Mouse (Mus musculus) liver (tissue): ENCODE results near the gene Fam163a.

Source experiments
- DNase-seq: peaks from one replicate; pipeline ENCODE4 v3.0.0-alpha.2; 2020; ENCODE audit warnings: mixed read lengths

The Fam163a gene

DNA sequence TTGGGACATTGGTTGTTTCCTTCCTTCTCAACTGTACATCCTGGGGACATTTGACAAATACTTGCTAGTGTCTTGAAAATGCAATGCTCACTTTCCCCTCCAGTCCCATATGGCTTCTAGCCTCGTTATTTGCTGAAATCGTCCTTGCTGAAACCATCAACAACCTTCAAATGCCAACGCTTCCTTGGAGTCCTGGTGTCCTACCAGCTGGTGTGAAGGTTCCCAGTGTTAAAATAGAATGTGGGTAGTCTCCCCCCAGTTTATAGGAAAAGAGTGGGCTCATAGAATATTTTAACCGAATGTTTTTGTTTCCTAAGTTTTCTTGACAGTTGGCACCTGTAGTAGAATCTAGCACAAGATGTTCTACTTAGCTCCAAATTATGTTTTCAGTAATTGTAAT is 7.2 kb downstream of the Fam163a start:
- no peak for DNase-seq

DNA sequence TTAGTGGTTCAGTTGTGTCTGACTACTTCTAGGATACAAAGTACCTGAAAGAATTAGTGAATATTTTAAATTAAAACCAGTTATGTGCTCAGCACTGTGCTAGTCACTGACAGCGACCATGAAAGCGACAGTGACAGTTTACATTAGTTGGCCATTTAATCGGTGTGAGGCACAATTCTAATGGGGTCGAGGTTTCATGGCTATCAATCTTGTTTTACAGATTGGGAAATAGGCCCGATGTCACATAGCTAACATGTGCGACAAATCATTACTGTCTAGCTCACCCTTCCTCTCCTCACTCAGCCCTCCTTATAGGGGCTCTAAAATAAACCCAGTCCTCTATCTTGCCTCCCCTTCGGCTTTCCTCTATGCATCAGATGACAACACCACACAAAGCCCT is 11.5 kb downstream of the Fam163a start:
- no peak for DNase-seq

DNA sequence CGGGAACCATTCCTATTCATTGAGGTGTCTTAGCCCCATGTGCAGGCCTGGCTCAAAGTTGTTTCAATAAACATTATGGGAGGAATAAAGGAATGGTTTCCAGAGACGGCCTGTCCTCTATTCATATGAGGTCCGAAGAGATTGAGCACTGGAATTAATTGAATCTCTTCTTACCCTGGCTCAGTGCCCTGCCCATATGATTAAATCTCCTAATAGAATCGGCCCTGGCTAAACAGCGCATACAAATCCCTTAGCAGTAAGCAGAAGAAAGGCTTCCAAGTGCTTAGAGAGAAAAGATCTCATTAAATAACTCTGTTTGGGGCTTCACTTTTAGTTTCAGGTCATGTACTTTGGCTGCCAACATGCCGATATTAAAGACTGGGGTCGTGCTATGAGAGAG is 12.0 kb downstream of the Fam163a start:
- DNase-seq, result no peak

DNA sequence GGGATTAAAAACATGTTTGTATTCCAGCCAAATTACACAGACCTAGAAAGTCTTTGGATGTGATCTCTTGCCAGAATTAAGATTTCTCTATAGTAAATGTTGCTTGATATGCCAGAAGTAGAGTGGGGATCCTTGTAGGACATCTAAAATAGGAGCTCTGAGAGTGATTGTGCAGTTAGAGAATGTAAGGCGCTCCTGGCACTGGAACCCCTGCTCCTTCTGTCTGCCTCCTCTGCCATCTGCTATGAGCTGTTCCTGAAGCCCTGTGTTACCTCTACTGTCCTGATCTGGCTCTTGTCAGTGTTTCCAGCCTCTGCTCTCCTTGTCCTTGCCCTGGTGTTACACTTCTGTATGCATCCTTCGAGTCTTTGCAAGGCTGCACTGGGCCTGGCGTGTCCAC is 18.2 kb downstream of the Fam163a start:
- DNase-seq, result no peak

DNA sequence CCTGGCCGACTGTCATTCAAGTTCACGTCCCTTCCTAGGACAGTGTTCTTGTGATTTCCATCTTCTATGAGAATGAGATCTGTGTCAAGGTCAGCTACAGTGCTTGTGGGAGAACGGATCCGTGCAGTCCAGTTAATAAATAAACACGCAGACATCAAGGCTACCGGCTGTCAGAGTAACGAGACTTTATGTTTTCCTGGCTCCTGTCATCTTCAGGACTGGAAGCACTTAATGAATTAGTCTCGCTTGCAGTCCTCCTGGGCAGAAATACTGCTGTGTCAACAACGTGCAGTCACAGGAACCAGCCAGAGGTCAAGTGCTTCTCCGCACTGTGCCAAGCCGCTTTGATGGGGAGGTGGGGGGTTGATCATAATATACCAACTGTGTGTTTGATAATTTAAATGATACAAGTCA is 20.7 kb downstream of the Fam163a start:
- no peak for DNase-seq

- no peak for DNase-seq
Measured at GRCm38 (mm10) chr1:156183176-156183958, 21.5 kb downstream of the Fam163a start.

DNA sequence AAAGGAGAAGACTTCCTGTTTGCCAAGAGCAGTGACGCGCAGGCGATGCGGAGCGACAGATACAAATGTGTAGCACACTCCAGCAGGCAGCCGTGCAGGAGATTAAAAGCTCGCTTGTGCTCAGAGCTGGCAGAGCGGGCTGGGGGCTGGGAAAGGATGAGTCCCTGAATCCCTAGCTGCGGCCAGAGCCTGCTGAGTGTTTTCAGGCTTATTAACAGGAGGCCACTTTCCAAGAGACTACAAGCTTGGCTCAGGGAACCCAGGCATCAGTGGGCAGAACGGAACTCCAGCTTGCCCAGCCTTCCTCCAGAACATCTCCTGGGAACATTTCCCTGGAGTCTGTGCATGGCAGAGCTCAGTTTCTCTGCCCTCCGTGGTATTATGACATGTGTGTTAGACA is 25.0 kb downstream of the Fam163a start:
- peak; percentile 30 for DNase-seq

DNA sequence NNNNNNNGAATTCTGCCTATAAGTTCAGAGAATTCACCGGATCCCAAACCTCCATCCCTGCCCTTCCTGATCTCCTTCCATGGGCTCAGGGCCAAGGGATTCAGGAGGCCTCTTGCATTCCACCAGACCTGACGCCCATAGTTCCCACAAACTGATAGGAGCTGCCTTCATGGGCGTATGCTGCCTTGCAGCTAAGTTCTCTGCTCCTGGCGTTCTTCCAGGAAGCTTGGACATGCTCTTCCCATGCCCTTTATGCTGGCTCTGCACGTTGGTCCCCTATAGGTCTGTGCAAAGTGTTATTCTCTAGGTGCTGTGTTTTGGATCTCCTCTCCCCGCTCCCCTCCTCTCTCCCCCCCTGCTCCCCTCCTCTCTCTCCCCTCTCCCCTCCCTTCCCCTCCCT is 36.1 kb downstream of the Fam163a start:
- DNase-seq, result no peak

DNA sequence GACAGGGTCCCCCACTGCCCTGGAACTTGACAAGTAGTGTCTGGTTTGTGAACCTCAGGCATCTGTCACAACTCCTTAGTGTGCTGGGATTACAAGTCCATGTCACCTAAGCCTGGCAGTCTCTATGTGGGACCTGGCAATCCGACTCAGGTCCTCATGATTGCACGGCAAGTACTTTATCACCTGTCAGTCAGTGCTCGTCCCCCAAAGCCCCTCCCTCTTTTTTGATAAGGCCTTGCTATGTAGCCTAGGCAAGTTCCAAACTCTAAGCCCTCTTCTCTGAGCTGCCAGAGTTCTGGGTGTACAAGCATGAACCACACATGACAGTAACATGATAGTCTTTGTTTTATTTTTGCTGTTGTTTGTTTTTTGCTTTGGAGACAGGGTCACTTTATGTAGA is 88.1 kb downstream of the Fam163a start:
- DNase-seq, result no peak

DNA sequence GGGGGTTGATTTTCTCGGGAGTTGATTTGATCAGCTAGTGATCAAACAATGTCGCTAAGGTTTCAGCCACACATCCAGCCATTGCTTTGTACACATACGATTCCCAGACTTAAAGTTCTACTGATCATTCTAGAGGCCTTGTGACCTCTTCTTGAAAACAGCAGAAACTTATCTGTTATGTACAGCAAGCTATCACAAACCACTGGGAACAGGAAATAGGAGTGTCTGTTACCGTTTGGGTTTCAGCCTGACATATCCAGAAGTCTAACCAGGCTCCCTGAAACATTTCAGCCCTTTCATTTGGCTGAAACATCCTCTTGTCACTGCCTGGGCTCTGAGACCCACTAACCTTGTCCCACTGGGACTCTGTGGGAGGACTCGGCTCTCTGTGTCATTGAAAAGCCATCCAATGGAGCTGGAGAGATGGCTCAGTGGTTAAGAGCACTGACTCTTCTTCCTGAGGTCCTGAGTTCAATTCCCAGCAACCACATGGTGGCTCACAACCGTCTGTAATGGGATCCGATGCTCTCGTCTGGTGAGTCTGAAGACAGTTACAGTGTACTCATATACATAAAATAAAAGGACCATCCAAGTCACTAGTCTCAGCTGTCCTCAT is 90.8 kb downstream of the Fam163a start:
- DNase-seq, result no peak

- no peak for DNase-seq
Measured at GRCm38 (mm10) chr1:156112142-156112541, 92.7 kb downstream of the Fam163a start.

GRCm38 (mm10) chr1:156111728-156112127 is 93.1 kb downstream of the Fam163a start:
- no peak for DNase-seq

- no peak for DNase-seq
Measured at GRCm38 (mm10) chr1:156111090-156111489, 93.7 kb downstream of the Fam163a start.

DNA sequence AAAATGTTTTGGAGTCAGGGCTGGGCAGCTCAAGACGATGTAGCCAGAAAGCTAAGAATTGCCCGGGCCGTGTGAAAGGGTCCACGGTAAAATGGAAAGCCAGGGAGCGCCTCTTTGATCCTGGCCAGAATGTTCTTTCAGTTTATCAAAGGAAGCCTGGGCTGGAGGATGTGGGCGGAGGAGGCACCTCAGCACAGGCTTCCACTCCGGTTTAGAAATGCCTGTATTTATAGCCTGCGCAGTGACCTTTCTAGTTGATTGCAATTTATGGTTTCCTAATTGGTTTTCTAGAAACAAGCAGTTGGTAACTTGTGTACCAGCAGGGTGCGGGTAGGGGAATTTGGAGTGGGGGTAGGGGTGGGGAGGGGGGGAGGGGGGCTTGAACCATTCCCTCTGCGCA is 96.4 kb downstream of the Fam163a start:
- no peak for DNase-seq

GRCm38 (mm10) chr1:156107424-156107823 is 97.4 kb downstream of the Fam163a start:
- DNase-seq, result no peak

DNA sequence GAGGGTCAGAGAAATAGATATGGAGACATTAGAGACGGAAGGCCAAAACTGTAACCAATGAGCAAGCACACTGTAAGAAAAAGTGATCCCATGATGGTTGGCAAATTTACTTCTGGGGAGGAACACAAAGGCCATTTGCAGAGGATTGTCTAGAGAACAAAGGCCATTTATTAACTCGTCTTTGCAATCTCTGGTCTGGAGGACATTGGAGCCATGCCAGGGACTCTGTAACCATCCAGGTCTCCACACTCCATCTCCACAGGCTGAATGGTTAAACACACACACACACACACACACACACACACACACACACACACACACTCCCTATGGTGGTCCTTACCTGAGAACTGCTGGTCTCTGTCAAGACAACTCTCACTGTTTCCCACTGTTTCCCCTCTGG is 99.4 kb downstream of the Fam163a start:
- DNase-seq, result no peak

DNA sequence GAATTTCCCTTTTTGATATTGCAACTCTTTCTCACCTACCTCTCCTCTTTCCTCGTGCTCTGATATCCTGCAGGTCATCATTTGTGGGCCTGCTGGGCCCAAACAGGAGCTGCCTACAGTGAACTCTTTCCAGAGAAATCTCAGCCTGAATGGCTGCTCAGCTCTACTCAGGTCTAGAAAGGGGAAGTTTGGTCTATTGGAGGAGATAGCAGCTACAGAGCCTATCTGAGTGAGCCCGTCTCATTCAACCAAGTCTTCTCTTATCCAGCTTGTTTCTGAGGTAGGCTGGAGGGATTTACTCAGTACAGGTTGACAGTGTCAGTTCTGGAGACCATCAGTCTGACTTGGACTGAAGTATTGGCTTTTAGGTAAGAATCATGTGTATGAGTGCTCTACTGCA is 101.1 kb downstream of the Fam163a start:
- DNase-seq, result no peak

DNA sequence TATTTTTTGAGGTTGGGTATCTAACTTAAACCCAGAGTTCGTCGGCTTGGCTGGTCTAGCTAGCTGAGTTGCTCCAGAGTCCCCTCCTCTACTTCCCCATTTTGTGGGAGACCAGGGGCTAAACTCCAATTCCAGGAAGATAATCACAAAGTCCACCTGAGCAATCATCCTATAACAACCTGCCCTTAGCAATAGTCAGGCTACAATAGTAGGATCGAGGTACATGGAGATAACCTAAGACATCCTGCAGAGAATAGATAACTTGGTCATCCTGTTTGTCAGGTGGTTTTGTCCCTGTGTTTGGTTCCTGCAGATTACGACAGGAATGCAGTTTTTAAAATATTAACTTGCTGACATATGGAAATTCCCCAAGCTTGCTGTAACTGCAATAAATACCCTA is 113.0 kb downstream of the Fam163a start:
- no peak for DNase-seq

- DNase-seq, result no peak
Measured at GRCm38 (mm10) chr1:156090042-156090441, 114.8 kb downstream of the Fam163a start.

GRCm38 (mm10) chr1:156089561-156089960 is 115.3 kb downstream of the Fam163a start:
- DNase-seq, result peak; percentile 72

DNA sequence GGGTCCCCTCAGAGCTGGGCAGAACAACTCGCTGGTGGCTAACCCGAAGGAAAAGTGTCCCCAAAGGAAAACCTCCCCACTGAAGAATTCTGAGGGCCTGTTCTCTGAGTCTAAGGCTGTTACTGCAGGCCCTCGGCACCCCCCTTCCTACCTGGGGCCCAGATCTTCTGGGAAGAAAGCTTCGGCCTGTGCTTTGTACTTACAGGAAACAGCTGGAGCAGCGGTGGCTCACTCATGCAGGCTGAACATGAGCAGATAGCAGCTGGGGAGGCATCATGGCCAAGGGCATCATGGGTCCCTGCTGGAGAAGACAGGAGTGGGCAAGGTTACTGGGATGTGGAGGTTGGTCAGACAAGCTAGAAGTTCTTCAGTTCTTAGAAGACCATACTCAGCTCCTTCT is 117.2 kb downstream of the Fam163a start:
- no peak for DNase-seq

DNA sequence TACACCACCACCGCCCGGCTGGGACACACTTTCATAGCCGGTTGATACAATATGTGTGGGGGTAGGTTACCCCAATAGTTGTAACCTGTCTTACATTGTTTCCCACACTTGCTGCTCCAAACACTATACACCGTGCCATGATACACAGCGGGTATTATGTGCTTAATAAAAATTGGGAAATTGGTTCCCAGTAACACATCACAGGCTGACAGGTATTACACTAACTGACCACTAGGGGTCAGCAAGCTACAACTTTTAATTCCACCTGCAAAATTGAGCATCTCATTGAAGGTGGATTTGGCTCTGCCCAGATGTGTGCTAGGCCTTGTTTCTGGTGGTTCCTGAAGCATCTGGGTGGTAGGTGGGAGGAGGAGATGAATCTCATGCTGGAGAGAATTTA is 119.1 kb downstream of the Fam163a start:
- DNase-seq, result no peak

GRCm38 (mm10) chr1:156084603-156085002 is 120.2 kb downstream of the Fam163a start:
- DNase-seq, result no peak

- DNase-seq, result no peak
Measured at GRCm38 (mm10) chr1:156077655-156078054, 127.2 kb downstream of the Fam163a start.

DNA sequence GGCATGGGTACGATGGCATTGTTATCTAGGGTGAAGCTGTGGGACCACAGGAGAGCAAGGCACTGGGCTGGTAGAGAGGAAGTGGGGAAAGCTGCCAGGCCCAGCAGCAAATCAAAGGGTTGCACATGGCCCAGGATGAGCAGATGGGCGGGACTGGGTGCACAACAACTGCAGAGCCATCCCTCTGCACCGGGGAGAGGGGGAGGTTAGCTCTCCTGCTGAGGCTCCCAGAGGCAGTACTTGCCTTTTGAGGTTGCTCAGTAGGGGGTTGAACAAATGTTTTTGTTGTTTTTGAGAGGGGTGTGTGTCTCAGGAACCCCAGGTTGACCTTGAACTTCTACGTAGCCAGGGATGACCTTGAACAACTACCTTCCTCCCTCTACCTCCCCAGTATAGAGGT is 128.4 kb downstream of the Fam163a start:
- no peak for DNase-seq
